Mouse (Mus musculus): ENCODE measurements at regions not wholly inside any gene's neighbourhood (a gene's known extent, or its start where the extent isn't known, plus 50 kb on each side); places are given as distances from the start of the nearest gene placed in this dataset.

DNA sequence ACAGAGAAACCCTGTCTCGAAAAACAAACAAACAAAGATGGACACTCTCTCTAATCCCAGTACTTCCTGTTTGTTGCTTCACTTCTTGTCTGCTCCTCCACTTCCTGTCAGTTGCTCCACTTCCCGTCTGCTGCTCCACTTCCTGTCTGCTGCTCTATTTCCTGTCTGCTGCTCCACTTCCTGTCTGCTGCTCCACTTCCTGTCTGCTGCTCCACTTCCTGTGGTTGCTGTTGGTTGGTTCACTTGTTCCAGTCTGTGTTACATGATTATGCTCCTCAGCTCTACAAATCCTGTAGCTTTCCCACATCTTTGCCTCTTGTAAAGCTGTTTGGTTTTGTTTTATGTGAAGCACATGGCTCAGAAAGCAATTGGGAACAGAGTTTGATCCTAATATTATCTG is 65.4 kb upstream of the Lrig3 start:
- ATAC-seq (ENCODE audit: insufficient read depth) (no peak), DNase-seq (no peak)
- H3K4me3 ChIP-seq (ENCODE audit: low read depth, low read length) = no peak overlapping the region
- no peaks in the 10 kb centered on the region for H3K27me3 ChIP-seq (ENCODE audit: insufficient read depth, low read length)
- no peak for TF ChIP-seq CTCF (IDR thresholded peaks at IDR 0.05; ENCODE audit: low read depth)
- no peaks in the 10 kb centered on the region; the same call in 1 of the 2 replicates for H3K9me3 ChIP-seq (ENCODE audit: low read depth, low read length)
- no peak overlapping the region for H3K9ac ChIP-seq
- 89% methylated on average over 2 of the region's 2 CpGs for WGBS
- H3K27ac ChIP-seq (ENCODE audit: low read depth) = no peak overlapping the region
- no peaks in the 10 kb centered on the region for H3K4me1 ChIP-seq (ENCODE audit: insufficient read depth)
- H3K4me2 ChIP-seq = no peak overlapping the region
- H3K36me3 ChIP-seq (ENCODE audit: insufficient read depth) = no peaks in the 10 kb centered on the region

DNA sequence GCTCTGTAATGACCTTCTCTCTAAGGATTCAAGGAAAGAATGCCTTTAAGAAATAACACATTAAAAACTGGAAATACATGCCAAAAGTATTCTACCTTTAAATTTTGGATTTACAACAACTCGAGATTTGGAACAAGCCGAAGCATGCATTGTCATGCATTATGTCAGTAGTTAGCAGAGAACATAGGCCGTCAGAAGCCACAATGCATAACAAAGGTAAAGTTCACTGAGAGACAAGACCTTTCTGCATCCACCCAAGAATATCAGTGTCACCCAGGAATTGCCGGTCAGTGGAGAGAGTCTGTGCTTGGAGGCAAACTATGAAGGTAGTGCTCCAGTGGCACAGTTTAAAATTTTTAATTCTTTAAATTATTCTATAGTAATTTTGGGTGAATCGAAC is 63.3 kb upstream of the Lrig3 start:
- Histone ChIP-seq H3K27ac (ENCODE audit: low read depth) (no peak overlapping the region), H3K27me3 (ENCODE audit: insufficient read depth, low read length) (no peaks in the 10 kb centered on the region), H3K4me3 (ENCODE audit: low read depth, low read length) (no peak overlapping the region), H3K9me3 (ENCODE audit: low read depth, low read length) (no peaks in the 10 kb centered on the region; the same call in 1 of the 2 replicates), H3K4me1 (ENCODE audit: insufficient read depth) (no peaks in the 10 kb centered on the region), H3K36me3 (ENCODE audit: insufficient read depth) (no peaks in the 10 kb centered on the region), H3K4me2 (no peak overlapping the region), H3K9ac (no peak overlapping the region)
- DNase-seq = no peak
- no peak for TF ChIP-seq CTCF (IDR thresholded peaks at IDR 0.05; ENCODE audit: low read depth)
- ATAC-seq (ENCODE audit: insufficient read depth) = no peak
- WGBS = 76% methylated on average over 5 of the region's 5 CpGs

DNA sequence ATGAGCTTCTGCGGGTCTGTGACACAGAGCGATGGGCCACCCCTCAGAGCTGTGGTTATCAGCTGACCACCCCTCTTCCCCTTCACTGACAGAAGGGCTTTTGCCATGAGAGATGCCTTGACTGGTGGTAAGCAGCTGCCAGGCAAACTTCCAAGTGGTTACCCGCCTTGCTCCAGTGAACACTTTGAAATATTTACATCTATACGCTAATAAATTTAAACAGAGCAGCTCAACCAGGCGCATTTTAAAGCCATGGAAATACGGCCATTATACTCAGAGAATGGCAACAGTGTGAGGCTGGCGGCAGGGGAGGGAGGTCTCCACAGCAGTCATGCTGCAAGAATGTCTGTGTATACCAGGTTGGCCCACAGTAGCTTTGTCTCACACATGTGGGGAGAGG is 53.8 kb upstream of the Lrig3 start:
- H3K27me3 ChIP-seq (ENCODE audit: insufficient read depth, low read length) = no peaks in the 10 kb centered on the region
- H3K27ac ChIP-seq (ENCODE audit: low read depth) = no peak overlapping the region; the same call in 1 of the 2 replicates
- H3K36me3 ChIP-seq (ENCODE audit: insufficient read depth) = no peaks in the 10 kb centered on the region
- no peak overlapping the region for H3K4me3 ChIP-seq (ENCODE audit: low read depth, low read length)
- H3K4me1 ChIP-seq (ENCODE audit: insufficient read depth) = no peaks in the 10 kb centered on the region
- DNase-seq (peak; percentile 51), ATAC-seq (ENCODE audit: insufficient read depth) (0 out of 2 replicates have a peak, but pooled peaks have one; percentile 49)
- H3K9me3 ChIP-seq (ENCODE audit: low read depth, low read length) = no peaks in the 10 kb centered on the region
- TF ChIP-seq CTCF (IDR thresholded peaks at IDR 0.05; ENCODE audit: low read depth) = no peak
- no peak overlapping the region for H3K9ac ChIP-seq
- no peak overlapping the region for H3K4me2 ChIP-seq
- 46% methylated on average over 7 of the region's 7 CpGs for WGBS
